Mouse (Mus musculus): ENCODE measurements around the gene Zfp512b.
A peak's percentile ranks its signal among the peaks of the same experiment; 100 is the strongest.

Zfp512b gene

DNA sequence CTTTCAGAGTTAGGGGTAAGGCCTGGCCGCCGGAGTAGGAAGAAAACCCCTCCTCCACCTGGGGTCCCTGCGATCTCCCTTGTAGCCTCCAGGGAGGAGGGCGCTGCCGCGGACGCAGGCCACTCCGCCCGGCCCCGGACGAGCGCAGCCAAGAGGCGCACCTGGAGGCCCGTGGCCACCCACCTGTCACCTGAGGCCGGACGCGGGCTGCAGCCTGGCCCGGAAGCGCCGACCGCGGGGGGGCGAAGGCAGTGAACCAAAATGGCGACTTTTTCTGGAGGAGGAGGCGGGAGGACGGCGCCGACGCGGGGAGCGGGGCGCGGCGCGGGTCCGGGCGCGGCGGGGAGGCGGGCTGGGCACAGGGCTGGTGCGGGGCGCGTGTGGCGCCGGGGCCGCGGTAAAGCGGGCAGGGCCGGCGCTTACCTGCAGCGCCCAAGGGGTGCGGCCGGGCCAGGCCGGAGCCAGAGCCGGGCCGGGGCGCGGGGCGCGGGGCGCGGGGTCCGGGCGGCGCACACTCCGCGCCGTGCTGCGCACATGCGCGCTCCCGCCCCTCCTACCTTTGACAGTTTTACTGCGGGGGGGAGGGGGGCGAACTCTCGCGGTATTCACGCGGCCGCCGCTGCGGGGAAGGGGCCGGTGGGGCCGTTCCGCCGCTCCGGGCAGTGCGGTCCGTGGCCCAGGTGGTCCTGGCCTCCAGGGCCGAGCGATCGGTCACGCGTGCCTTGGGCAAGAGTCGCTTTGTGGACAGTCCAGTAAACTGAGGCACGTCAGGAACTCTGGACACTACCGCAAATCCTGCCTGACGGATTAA is at the start of gene Zfp512b:
TSS of gene Zfp512b (minus strand) at position 573 of the 811 bp plus-strand sequence.
- peak; percentile 58 to 66 for DNase-seq (ENCODE audit: low spot score in 2 of 2)

DNA sequence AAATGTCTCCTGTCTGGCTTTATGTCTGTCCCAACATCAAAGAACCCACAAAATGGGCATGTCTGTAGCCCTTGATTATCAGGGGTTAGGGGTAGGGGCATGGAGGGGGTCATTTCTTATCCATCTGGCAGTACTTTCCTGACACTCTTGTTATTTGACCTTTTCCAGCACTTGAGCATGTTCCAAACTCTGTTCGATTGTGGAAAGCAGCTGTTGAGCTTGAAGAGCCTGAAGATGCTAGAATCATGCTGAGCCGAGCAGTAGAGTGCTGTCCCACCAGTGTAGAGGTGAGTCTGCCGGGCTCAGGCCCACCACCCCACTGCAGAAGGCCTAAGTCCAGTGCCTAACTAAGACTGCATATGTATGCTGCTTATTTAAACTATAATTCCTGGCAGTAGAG is 43.3 kb upstream of the Zfp512b start:
- no peak for DNase-seq (ENCODE audit: low spot score in 2 of 2)

DNA sequence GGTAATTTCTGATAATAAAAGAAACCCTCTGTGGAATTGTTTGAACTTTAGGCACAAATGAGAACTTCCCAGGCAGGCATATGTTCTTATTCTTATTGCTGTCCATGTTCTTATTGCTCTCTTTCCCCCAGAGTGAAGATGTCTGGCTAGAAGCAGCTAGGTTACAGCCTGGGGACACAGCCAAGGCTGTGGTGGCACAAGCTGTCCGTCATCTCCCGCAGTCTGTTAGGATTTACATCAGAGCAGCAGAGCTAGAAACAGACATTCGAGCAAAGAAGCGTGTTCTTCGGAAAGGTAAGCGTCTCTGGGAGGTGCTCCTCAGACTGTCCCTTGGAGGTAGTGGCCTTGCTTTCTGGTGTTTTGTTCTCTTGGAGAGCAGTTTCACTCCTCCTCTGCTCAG is 40.0 kb upstream of the Zfp512b start:
- no peak for DNase-seq (ENCODE audit: low spot score in 2 of 2)

DNA sequence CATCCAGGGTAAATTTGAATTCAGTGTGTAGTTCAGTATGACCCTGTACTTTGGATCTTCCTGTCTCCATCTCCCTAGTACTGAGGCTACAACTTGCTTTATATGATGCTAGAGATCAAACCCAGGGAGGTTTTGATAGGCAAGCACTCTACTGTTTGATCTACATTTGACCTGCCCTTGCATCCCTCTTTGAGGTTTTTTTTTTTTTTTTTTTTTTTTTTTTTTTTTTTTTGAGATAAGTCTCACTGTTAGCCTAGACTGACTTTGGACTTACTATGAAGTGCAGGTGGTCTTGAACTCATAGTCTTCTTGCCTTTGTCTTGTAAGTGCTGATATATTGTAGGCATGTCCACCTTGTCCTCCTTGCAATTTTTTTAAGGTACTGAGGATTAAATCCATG is 35.9 kb upstream of the Zfp512b start:
- DNase-seq (ENCODE audit: low spot score in 2 of 2) = no peak

DNA sequence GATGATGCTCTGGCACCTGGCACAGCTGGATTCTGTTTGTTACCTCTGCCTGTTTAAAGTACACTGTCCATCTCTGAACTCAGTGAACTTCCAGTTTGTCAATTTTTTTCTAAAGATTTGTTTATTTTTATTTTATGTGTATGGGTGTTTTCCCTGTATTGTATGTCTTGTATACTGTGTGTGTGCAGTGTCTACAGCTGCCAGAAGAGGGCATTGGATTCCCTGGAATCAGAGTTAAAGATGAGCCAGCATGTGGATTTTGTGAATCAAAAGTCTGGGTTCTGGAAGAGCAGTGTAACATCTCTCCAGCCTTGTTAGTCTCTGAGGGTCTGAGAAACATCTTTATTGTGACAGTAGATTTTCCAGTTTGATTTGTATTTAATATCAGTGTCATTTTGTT is 30.8 kb upstream of the Zfp512b start:
- DNase-seq (ENCODE audit: low spot score in 2 of 2) = no peak

DNA sequence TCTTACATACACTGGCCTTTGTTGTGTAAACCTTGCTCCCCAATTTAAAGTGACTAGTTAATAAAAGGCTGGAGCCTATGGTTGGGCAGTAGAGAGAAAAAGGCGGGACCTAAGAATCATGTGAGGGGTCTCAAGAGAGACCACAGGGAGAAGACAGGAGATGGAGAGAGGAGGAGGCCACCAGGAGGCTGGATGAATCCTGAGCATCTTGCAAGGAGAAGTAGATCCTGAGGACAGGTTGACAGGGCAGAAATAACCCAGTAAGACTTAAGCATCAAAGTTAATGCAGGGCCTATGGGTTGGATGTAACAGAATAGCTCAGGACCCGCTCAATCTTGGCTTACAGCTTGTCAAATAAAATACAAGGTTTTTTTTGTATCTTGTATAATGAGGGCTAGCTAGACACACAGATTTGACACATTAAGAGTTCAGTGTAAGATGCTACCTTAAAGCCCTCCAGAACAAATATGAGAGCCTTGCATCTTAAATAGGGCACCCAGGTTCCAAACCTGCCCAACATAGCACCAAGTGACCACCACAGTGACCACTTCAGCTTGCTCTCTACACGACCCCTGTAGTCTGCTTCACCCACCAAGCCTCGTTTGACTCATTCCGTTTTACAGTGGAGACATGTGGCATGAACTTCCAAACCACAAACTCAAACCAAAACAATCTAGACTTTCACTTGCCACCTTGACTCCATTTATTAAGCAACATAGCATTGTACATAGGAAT is 26.3 kb upstream of the Zfp512b start:
- no peak for DNase-seq (ENCODE audit: low spot score in 2 of 2)

DNA sequence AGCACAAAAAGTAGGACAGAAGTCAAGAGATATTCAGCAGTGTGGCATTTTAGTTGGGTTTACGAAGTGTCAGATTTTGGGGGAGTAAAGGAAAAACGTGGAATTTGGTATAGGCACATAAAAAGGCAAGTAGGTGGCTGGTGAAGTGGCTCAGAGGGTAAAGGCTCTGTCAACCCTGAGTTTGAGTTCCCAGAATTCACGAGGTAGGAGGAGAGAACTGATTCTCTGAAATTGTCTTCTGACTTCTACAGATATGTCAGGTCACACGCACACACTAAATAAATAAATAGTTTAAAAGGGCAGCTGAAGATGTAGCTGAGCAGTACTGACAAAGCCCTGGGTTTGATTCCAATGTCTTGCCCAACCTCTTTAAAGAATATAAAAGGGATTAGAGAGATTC is 9.8 kb upstream of the Zfp512b start:
- DNase-seq (ENCODE audit: low spot score in 2 of 2) = no peak

DNA sequence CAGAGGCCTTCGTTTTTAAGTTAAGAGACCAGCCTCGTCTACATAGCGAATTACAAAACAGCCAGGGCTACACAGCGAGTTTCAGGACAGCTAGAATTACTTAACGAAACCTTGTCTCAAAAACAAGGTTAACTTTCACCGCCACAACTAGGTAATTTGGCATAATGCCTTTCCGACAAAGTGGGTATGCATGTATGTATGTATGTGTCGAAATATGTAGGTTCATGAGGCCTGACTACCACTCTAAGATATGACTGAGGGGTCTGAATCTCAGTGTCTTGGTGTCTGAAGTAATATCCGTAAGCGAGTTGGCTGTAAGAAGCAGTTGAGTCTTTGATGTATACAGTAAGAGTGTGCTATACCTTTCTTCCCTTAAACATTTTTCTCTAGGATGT is 9.1 kb upstream of the Zfp512b start:
- DNase-seq (ENCODE audit: low spot score in 2 of 2) = no peak

DNA sequence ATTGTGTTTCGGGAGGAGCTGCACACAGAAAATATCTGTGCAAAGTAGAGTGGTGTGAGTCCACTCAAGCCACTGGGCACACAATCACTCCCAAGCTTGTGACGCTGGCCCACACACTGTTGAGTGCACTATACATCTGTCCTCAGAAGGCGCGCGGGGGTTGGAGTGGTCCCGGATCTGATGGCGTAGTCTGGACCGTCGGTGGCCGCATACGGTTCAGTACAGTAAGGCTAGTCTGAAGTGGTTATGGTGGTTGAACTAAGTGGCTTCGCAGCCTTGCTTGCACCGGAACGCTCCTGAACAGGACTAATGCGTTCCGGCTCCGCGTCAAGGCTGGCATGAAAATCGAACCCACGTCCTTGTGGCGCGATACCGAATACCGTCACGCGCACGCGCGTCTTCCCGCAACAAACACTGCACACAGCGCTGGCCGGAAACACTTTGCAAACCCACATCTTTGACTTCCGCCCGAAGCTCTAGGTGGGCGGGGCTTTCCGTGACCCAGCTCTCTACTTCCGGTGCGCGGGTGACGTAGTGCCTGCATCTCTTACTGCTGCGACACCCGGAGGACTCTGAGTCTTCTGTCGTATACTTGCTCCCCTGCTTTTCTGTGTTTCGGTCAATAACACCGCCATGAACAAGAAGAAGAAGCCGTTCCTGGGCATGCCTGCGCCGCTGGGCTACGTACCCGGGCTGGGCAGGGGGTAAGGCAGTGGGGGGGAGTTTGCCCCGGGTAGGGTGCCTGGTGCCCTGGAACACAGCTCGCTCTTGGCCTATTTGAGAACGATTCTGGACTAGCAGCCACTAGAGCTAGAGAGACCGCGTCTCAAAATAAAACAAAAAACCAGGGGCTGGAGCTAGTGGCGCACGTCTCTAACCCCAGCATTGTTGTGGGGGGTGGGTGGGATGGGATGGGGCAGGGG is 8.5 kb upstream of the Zfp512b start:
- DNase-seq (ENCODE audit: low spot score in 2 of 2) = peak; percentile 95 to 97

DNA sequence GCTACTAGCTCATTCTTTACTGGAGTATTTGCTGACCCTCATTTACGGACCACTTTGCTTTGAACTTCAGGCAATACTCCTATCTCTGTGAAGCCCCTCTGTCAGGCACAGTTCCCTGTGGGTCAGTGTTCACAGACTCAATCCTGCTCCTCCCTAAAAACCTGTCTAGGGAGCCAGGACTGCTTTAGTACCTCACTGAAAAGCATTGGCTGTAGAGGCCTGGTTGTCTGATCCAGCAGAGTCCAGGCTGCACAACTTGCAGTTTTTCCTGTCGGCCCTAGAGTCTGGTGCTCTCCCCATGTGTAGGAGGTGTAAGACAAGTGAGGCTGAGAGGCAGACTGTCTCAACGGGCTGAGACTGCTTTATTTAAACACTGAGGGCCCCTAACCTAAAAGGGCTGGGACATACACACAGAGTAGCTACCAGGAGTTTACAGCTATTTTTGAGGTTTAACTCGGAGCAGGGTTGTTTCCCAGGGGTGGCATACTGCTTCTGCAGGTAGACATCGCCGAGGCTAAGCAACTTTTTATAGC is 7.7 kb upstream of the Zfp512b start:
- DNase-seq (ENCODE audit: low spot score in 2 of 2) = no peak

DNA sequence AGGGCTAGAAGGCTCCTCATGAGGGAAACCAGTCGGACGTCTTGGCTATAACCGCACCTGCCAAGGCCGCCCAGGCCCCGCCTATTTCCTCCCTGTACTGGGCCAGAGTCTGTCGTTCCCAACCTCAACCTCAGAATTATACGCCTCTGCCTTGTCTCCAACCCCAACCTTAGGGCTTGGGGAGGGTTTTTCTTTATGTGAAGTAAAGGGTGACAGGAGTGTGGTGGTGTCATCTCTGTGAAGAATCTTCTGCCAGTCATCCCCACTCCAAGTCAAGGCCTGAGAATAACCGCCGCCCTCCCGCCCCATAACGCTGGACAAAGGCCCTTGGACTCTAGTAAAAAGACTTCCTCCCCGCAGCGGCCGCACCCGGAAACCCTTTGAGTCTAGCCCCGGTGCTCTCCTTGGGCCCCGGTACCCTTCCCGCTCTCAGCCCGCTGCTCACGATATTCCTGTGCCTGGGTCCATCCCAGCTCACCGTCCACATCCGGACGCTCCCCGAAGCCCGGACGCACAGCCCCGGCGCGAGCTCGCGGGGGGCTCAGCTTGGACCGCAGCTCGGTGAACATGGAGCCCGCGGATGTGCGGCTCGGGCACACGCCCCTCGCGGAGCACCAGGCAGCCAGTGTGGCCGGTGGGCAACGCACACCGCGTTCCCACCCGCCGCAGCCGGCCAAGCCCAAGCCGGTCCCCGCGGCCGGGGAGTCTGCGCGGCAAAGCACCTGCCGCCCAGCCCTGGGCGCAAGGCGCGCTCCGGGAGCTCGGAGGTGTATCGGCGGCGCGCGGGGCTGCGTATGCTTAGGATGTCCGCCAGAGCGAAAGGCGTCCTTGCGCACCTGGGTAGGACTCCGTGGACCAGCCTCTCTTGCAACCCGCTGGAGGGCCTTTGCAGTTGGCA is 6.1 kb upstream of the Zfp512b start, which contains the start of gene Samd10:
TSS of gene Samd10 (minus strand) at position 759 of the 898 bp plus-strand sequence.
- DNase-seq (ENCODE audit: low spot score in 2 of 2) = peak; percentile 54 to 57

DNA sequence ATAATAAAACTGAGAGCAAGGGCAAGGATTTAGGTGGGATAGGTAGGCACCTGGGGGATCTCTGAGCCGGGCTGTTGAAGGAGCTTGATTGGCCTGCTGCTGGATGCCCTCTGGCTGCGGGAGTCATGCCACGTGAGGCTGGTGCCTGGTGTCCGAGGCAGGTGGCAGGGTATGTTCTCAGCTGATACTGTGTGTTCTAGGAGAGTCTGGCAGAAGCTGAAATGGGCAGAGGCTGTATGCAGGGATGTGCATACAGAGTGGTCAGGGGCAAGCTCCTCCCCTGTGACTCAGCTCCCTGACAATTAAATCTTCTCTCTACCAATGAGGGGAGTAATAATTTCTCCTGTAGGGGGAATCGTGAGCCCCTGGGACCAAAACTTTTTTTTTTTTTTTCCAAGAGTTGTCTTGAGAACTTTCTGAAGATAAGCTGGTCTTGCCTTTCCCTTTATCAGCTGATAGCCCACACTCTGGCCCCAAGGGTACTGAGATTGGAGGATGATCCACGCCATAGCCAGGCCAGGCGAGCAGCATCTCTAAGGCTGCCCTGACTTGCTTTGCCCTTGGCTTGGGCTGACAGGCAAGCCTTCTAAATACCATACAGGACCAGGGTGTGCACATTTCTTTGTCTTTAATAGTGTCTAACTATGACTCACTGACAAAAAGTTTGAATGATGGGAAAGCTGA is 4.9 kb upstream of the Zfp512b start:
- DNase-seq (ENCODE audit: low spot score in 2 of 2) = no peak

DNA sequence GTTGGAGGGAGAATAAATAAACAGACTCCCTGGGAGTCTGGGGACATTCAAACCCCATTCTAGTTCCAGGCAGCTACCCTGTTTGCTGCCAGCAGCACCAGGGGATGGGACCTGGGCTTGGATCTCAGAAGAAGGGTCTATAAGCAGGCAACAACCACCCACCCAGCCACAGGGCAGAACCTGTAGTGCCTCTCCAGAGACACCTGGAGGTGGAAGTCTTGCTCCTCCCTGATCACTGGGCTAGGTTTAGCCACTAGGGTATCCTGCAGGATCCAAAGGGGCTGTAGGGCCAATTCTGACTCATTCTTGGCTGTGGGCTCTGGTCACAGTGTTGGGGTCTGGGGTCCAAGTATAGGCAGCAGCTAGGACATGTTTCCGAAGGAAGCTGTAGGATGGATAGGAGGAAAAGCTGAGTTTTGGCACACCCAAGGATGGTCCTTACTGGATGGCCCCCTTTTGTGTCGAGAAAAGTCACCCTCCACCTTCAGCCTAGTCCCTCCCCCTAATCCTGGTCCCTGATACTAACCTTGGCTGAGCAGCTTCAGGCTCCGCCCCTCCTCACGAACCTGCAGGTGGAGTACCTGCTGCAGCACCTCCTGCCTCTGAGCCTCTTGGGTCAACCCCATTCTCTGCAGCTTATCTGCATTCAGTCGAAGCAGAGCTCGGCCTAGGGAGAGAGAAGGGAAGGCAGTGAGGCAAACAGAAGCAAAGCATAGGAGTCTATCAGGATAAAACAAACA is 3.8 kb upstream of the Zfp512b start:
- no peak for DNase-seq (ENCODE audit: low spot score in 2 of 2)

DNA sequence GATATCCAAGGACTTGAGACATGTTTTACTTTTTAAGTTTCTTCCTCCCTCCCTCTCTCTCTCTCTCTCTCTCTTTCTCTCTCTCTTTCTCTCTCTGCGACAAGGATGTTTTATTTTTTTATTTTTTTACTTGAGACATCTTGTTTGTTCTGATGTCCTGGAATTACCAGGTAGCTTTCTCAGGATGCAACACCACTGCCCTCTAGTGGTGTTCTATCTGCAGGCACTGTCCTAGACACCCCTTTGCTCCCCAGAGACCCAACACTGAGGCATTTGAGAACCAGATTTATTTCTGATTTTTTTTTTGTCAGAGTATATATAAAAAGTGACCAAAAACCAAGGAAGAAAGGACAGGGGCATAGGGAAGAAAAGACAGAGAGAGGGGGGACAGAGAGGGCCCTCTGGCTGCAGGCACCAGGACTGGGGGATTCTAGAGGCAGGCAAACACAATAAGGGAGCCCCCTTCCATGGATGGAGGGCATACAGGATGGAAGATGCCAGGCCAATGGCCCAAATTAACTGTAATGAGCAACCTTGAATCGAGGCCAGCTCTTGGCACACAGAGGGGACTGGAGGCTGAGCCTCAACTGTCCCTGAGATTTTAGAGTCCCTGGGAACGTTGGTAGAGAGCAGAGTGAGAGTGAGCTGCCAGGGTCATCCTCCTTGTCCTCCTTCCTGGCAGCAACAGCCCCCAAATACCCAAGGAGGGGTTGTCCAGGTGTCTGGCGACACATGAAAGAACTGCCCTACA is 2.5 kb upstream of the Zfp512b start:
- peak; percentile 34 to 47 for DNase-seq (ENCODE audit: low spot score in 2 of 2)

DNA sequence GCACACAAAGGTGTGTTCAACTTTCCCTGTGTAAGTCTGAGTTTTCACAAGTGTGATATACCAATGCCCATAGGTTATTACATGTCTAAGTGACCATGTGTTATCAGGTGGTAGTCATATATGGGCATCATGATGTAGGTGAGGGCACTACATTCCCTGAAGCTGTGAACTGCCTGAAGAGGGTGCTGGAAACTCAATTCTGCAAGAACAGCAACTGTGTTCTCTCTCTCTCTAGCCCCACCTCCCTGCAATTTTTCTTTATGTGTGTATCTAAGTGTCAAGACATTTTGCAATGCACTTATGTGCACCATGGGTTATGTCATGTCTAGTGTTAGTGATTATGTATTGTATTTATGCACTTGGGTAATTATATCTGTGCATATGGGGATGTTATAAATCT is 1.3 kb upstream of the Zfp512b start:
- DNase-seq (ENCODE audit: low spot score in 2 of 2) = no peak

DNA sequence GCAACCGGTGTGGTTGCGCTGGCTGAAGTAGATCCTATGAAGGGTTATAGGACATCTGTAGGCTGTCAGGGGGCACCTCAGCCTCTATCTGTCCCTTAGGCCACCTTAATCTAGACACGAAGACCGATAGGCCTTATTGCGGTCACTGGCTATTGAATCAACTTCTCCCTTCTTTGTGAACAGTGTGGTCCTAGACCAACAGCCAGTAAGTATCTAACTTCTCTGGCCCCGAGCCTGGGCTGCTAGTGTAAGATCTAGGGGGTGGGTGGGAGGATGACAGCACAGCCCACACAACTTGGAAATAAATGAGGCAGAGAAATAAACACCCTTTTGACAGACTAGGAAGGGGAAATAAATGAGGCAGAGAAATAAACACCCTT is 429 bp upstream of the Zfp512b start:
- DNase-seq (ENCODE audit: low spot score in 2 of 2) = peak in 1 of 2 experiments; percentile 1

DNA sequence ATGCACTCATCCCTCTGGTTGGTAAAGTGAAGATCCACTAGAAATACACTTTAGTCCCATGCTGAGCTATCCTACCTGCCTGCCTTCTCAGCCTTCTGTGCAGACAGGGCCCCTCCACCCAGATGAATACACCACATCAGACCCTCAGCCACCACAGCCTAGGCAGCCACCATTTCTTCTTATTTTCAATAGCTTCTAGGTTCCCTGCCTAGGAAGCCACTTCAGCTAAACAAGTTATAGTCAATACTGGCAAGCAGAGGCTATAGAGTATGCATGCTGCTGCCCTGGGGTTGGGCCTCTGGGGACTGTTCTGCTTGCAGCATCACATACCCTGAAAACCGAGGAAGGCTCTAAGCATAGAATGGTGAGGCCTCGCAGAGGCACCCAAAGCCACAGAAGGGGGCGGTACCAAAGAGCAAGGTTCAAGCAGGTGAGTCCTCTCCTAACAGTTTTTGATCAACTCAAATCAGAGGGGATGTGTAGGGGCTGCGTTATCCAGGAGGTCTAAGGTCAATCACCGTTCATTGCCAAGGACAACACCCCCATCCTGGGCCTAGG is 996 bp downstream of the Zfp512b start, which contains the start of gene Prpf6:
TSS of gene Prpf6 (plus strand) at position 341 of the 558 bp plus-strand sequence.
- peak; percentile 43 to 50 for DNase-seq (ENCODE audit: low spot score in 2 of 2)

DNA sequence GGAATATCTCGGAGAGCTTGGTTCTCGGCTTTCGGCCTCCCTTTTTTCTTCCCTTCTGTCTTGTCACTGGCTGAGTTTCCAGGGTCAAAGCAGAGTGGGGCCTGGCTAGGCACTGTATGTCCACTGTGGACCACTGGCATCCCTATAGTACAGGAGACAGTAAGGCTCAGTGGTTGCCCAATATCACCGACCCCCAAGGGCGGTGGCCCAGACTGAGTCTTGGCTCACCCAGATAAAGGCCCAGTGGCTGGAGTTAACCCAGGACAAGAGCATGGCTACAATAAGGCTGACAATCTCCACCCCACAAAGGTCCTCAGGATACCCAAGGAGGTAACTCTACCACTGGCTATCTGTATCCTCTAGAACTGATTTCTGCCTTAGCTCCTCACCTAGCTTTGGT is 2.1 kb downstream of the Zfp512b start:
- DNase-seq (ENCODE audit: low spot score in 2 of 2) = no peak

Data from spleen, postnatal 36 days (tissue).